Mouse (Mus musculus): ENCODE measurements around the gene Speer4c. TPM values are rescaled to one million over a fixed set of nuclear protein-coding genes. Genes with fewer than 3 reads are reported as not detected.

The Speer4c gene
- total RNA-seq, 2 experiments from 2014 or later, result not detected

Other genes with a start within 250 kb of the Speer4c start
- not detected in 2 replicates for gene Gm21149, start 237.7 kb downstream of the Speer4c start, total RNA-seq (2015)
- not detected in 2 replicates for gene Gm21149, start 237.7 kb downstream of the Speer4c start, total RNA-seq (2017)
- gene Gm21190, start 185.0 kb downstream of the Speer4c start, total RNA-seq (2015), result not detected in 2 replicates
- gene Gm21190, start 185.0 kb downstream of the Speer4c start, total RNA-seq (2017), result not detected in 2 replicates
- not detected in 2 replicates for gene Gm21083, start 136.9 kb downstream of the Speer4c start, total RNA-seq (2015)
- not detected in 2 replicates for gene Gm21083, start 136.9 kb downstream of the Speer4c start, total RNA-seq (2017)
- not detected in 2 replicates for gene Speer4d, start 95.2 kb downstream of the Speer4c start, total RNA-seq (2015)
- gene Speer4d, start 95.2 kb downstream of the Speer4c start, total RNA-seq (2017), result not detected in 2 replicates
- not detected in 2 replicates for gene 4930572O03Rik, start 57.2 kb downstream of the Speer4c start, total RNA-seq (2015)
- not detected in 2 replicates for gene 4930572O03Rik, start 57.2 kb downstream of the Speer4c start, total RNA-seq (2017)
- gene Cacna2d1, start 220.4 kb upstream of the Speer4c start, total RNA-seq (2015), result not detected in 2 replicates
- gene Cacna2d1, start 220.4 kb upstream of the Speer4c start, total RNA-seq (2017), result not detected in 2 replicates